Mouse (Mus musculus): ENCODE results near the gene Dlx4. TPM values are rescaled to one million over a fixed set of nuclear protein-coding genes. Genes with fewer than 3 reads are reported as not detected.

Dlx4 gene
- polyA plus RNA-seq, 1 experiment from 2014 or later = 0.26 TPM

GRCm38 (mm10) chr11:95153681-95154080 lies 7.6 kb upstream of the Dlx4 start:
- Histone ChIP-seq H3K9me3 (no peaks in the 10 kb centered on the region), H3K4me1 (peaks cover 19% of the 10 kb centered on the region), H3K27ac (no peak overlapping the region), H3K36me3 (replicated peaks) (no peaks in the 10 kb centered on the region), H3K4me3 (no peak overlapping the region), H3K27me3 (ENCODE audit: poor library complexity, severe bottlenecking) (peaks cover 87% of the 10 kb centered on the region)
- WGBS = 82% methylated on average over 5 of the region's 5 CpGs
- no peak for DNase-seq (ENCODE audit: extremely low spot score, low spot score)

GRCm38 (mm10) chr11:95153116-95153515 lies 7.1 kb upstream of the Dlx4 start:
- no peaks in the 10 kb centered on the region for H3K36me3 ChIP-seq (replicated peaks)
- no peak for DNase-seq (ENCODE audit: extremely low spot score, low spot score)
- H3K4me3 ChIP-seq = no peak overlapping the region
- H3K4me1 ChIP-seq = peaks cover 24% of the 10 kb centered on the region
- no peaks in the 10 kb centered on the region for H3K9me3 ChIP-seq
- WGBS = 40% methylated on average over 5 of the region's 5 CpGs
- H3K27me3 ChIP-seq (ENCODE audit: poor library complexity, severe bottlenecking) = peaks cover 90% of the 10 kb centered on the region
- H3K27ac ChIP-seq = no peak overlapping the region

DNA sequence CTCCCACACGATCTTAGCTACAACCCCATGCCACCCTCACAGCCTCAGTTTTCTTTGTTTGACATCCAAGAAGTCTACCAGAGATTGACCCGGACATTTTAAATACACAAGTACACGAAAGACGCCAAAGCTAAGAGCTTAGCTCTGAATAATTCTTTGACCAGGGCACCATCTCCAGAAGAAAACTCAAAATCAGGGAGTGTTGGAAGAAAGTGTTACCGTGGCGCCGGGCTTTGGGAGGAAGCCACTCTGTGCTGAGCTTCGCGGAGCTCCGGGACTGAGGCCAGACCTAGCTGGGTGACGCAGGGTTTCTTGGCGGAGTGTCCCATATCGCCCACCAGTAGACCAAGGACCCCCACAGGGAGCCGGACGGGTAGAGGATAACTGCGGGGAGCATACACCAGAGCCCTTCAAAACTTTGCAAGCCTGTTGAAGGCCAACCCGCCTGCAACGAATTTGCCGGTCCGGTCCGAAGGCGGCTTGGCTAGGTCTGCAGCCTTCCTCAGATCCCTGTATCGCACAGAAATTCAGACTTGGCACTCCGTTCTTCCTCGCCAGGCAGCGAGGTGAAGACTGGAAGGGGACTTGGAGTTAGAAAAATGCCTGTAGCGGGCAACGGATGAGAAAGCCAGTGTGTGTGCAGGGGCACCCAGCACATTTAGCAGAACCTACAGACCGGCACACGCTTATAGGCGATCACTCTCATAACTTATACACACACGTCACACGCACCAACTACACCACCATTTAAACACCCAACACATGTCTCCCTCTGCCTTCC lies 4.4 kb upstream of the Dlx4 start:
- H3K4me1 ChIP-seq = peaks cover 30% of the 10 kb centered on the region
- 1% methylated on average over 33 of the region's 33 CpGs for WGBS
- no peak overlapping the region for H3K4me3 ChIP-seq
- peaks cover 98% of the 10 kb centered on the region for H3K27me3 ChIP-seq (ENCODE audit: poor library complexity, severe bottlenecking)
- H3K36me3 ChIP-seq (replicated peaks) = no peaks in the 10 kb centered on the region
- DNase-seq (ENCODE audit: extremely low spot score, low spot score) = peak; percentile 41
- no peaks in the 10 kb centered on the region for H3K9me3 ChIP-seq
- no peak overlapping the region for H3K27ac ChIP-seq

DNA sequence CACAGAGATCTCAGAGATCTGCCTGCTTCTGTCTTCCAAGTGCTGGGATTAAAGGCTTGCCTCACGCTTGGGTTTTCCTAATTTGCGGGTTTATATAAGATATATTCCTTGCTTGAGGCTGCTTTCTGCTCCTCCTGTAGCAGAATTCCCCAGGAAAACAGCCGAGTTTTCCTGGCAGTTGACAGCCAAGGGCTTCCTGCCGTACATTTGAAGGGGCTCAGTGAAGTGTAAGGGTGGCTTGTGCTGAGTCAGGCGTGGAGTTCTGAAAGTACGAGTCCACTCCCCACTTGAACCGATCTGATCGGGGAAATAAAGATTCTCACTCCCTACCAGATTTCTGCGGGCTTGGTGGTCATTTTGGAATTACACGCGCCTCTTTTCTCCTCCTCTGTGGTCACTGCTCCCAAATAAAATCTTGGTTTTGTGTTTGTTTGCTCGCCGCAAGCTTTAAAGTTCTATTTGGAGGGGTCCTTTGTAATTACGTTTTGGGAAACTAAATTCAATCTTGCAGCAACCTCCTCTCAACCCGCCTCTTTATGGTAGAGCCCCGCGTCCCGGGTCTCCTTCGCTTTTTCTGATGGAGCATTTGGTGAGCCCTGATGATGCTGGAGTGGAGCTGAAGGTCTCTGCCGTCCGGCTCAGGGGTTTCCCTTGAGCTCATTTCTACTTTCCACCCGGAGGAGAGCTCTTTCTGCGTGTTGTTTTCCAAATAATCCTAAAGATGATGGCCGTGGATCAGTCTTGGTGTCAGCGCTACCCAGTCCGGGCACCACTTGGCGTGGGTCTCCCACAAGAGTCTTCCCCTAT lies 3.6 kb upstream of the Dlx4 start:
- Histone ChIP-seq H3K27me3 (ENCODE audit: poor library complexity, severe bottlenecking) (peaks cover 99% of the 10 kb centered on the region), H3K9me3 (no peaks in the 10 kb centered on the region), H3K4me1 (peaks cover 38% of the 10 kb centered on the region), H3K36me3 (replicated peaks) (no peaks in the 10 kb centered on the region), H3K4me3 (no peak overlapping the region), H3K27ac (no peak overlapping the region)
- WGBS = 2% methylated on average over 27 of the region's 27 CpGs
- DNase-seq (ENCODE audit: extremely low spot score, low spot score) = peak; percentile 50

DNA sequence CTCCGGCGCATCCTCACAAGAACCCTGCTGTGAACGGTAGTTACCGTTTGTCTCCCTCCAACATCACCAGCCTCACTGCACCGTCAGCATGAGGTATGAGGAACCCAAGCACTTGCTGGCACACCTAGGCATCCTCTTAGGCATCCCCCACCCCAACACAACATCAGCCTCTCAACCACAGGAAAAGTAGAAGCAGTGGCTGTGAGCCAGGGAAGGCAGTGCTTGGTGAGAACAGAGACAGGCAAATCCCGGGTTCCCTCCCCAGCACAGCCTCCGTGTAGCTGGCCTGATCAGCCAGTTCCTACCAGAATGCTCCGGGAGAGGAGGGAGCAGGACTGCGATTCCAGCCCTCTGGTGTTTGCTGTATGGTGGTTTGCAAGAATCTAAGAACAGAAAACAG lies 2.7 kb upstream of the Dlx4 start:
- DNase-seq (ENCODE audit: extremely low spot score, low spot score) = peak; percentile 46
- peaks cover 100% of the 10 kb centered on the region for H3K27me3 ChIP-seq (ENCODE audit: poor library complexity, severe bottlenecking)
- under 1% methylated on average over 9 of the region's 9 CpGs for WGBS

DNA sequence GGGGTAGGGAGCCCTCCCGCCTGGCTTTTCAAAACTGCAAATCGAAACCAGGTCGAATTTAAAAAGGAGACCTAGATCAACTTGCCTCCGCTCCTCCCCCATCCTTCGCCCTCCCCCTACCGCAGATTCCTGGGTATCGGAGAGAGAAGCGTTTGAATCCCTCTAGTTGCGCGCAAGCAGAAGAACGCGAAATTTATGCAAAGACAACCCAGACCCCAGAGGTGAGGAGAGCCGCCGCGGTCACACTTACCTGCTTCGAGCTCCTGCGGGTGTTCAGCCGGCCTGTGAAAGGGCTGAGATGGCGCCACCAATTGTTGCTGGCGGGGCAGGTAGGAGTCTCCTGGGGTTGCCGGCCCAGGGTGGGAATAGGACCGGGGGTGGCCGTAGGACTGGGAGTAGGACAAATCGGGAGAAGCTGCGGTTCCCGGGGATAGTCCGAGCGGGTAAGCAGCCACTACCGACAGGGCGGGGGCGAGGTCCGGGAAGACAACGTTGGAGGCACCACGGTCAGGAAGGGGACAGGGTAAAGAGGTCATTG lies 1.0 kb downstream of the Dlx4 start:
- DNase-seq (ENCODE audit: extremely low spot score, low spot score) = no peak
- WGBS = 1% methylated on average over 34 of the region's 34 CpGs
- H3K36me3 ChIP-seq (replicated peaks) = no peaks in the 10 kb centered on the region
- H3K9me3 ChIP-seq = no peaks in the 10 kb centered on the region
- H3K4me3 ChIP-seq = peak overlapping the region; percentile 55
- H3K27ac ChIP-seq = no peak overlapping the region
- peaks cover 42% of the 10 kb centered on the region for H3K4me1 ChIP-seq
- H3K27me3 ChIP-seq (ENCODE audit: poor library complexity, severe bottlenecking) = peaks cover 100% of the 10 kb centered on the region

More for the DNA sequence above, 2.7 kb upstream of the Dlx4 start:
- H3K4me3 ChIP-seq = no peak overlapping the region
- no peaks in the 10 kb centered on the region for H3K36me3 ChIP-seq (replicated peaks)
- no peaks in the 10 kb centered on the region for H3K9me3 ChIP-seq
- H3K27ac ChIP-seq = no peak overlapping the region
- H3K4me1 ChIP-seq = peaks cover 40% of the 10 kb centered on the region

- Histone ChIP-seq H3K9me3 (no peaks in the 10 kb centered on the region), H3K4me3 (peak overlapping the region; percentile 55), H3K4me1 (peaks cover 46% of the 10 kb centered on the region), H3K36me3 (replicated peaks) (no peaks in the 10 kb centered on the region), H3K27ac (no peak overlapping the region), H3K27me3 (ENCODE audit: poor library complexity, severe bottlenecking) (peaks cover 100% of the 10 kb centered on the region)
- no peak for DNase-seq (ENCODE audit: extremely low spot score, low spot score)
- 5% methylated on average over 9 of the region's 9 CpGs for WGBS
These were observed 1.7 kb downstream of the Dlx4 start for GRCm38 (mm10) chr11:95144091-95144945.

DNA sequence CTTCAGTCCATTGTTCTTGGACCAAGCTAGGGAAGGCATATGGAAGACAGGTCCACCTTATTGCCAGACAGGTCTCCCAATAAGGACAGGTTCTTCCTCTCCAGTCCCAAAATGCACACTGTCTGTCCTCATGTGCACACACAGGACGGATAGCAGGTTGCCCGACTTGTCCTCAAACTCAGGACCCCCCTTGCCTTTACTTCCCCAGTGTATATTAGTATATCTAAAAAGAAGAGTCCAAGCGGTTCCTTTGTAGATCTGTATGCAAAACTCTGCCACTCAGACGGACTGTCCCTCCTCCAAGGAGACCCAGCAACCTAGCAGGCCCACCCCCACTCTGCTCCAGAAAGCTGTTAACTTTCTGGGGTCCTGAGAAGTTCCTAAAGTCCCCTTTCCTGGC lies 2.4 kb downstream of the Dlx4 start:
- Histone ChIP-seq H3K27ac (no peak overlapping the region), H3K9me3 (no peaks in the 10 kb centered on the region), H3K4me3 (no peak overlapping the region), H3K27me3 (ENCODE audit: poor library complexity, severe bottlenecking) (peaks cover 100% of the 10 kb centered on the region), H3K4me1 (peaks cover 51% of the 10 kb centered on the region), H3K36me3 (replicated peaks) (no peaks in the 10 kb centered on the region)
- no peak for DNase-seq (ENCODE audit: extremely low spot score, low spot score)
- WGBS = 2% methylated on average over 4 of the region's 4 CpGs

DNA sequence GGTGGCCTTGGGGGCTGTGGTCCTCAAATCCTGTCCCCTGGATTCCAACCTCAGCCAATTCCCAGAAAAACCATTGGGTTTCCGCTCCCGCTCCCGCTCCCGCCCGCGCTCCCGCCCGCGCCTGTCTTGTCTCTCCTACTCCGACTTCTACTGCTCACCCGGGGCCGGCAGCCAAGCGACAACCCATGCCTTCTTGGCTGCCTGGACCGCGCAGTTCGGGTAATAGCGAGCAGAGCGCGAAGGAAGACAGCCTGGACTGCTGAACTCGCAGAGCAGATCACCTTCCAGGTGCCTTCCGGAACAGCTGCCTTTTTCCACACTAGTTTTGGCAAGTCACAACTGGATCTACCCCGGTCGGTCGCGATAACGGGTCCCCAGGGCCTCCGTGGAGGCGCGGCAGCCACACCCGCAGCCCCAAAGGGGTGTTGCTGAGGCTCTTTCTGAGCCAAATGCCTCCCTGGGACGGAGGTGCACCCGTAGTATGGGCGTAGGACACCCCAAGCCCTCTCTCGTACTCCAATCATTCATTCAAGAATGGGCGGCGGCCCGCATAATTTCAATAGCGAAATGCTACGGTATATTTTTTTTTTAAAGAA lies 3.0 kb downstream of the Dlx4 start:
- peaks cover 100% of the 10 kb centered on the region for H3K27me3 ChIP-seq (ENCODE audit: poor library complexity, severe bottlenecking)
- H3K4me1 ChIP-seq = peaks cover 51% of the 10 kb centered on the region
- H3K27ac ChIP-seq = no peak overlapping the region
- peak overlapping the region; percentile 6 for H3K4me3 ChIP-seq
- DNase-seq (ENCODE audit: extremely low spot score, low spot score) = peak; percentile 57
- H3K36me3 ChIP-seq (replicated peaks) = no peaks in the 10 kb centered on the region
- WGBS = 2% methylated on average over 39 of the region's 39 CpGs
- no peaks in the 10 kb centered on the region for H3K9me3 ChIP-seq

- H3K9me3 ChIP-seq = no peaks in the 10 kb centered on the region
- no peak for DNase-seq (ENCODE audit: extremely low spot score, low spot score)
- H3K27me3 ChIP-seq (ENCODE audit: poor library complexity, severe bottlenecking) = peaks cover 100% of the 10 kb centered on the region
- H3K4me1 ChIP-seq = peaks cover 59% of the 10 kb centered on the region
- H3K36me3 ChIP-seq (replicated peaks) = no peaks in the 10 kb centered on the region
- H3K27ac ChIP-seq = no peak overlapping the region
- no peak overlapping the region for H3K4me3 ChIP-seq
- 9% methylated on average over 10 of the region's 10 CpGs for WGBS
These were observed 3.8 kb downstream of the Dlx4 start for GRCm38 (mm10) chr11:95142258-95142657.

- H3K36me3 ChIP-seq (replicated peaks) = no peaks in the 10 kb centered on the region
- WGBS = 42% methylated on average over 5 of the region's 5 CpGs
- H3K4me3 ChIP-seq = no peak overlapping the region
- DNase-seq (ENCODE audit: extremely low spot score, low spot score) = no peak
- H3K27me3 ChIP-seq (ENCODE audit: poor library complexity, severe bottlenecking) = peaks cover 100% of the 10 kb centered on the region
- no peak overlapping the region for H3K27ac ChIP-seq
- H3K9me3 ChIP-seq = no peaks in the 10 kb centered on the region
- H3K4me1 ChIP-seq = peaks cover 57% of the 10 kb centered on the region
These were observed 6.2 kb downstream of the Dlx4 start for GRCm38 (mm10) chr11:95139871-95140270.

DNA sequence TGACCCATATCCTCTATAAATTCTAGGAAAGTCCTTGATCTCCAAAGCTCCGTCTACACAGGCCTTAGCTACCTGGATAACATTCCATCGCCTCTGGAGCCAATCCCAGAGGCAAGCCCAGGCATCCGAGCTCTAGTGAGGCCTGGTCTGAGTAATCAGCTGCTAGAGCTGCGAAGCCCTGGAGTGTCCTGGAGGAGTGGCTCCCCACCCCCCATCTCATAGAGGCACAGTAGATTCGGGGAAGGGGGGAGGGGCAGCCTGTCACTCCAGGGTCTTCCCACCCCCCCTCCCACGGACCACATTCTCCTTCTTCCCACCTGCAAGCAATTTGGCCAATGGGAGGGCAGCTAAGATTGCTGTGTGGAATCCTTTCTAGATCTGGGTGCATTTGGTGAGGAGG lies 8.8 kb downstream of the Dlx4 start:
- WGBS = 15% methylated on average over 6 of the region's 6 CpGs
- peaks cover 88% of the 10 kb centered on the region for H3K27me3 ChIP-seq (ENCODE audit: poor library complexity, severe bottlenecking)
- no peak overlapping the region for H3K27ac ChIP-seq
- DNase-seq (ENCODE audit: extremely low spot score, low spot score) = no peak
- peaks cover 52% of the 10 kb centered on the region for H3K4me1 ChIP-seq
- H3K9me3 ChIP-seq = no peaks in the 10 kb centered on the region
- no peaks in the 10 kb centered on the region for H3K36me3 ChIP-seq (replicated peaks)
- no peak overlapping the region for H3K4me3 ChIP-seq
